Mouse (Mus musculus): ENCODE measurements around the gene Gsdmc4. TPM values are rescaled to one million over a fixed set of nuclear protein-coding genes. Genes with fewer than 3 reads are reported as not detected.
"Not testable (repeated sequence)": the region's sequence is repeated elsewhere in the genome, so short reads cannot be mapped to it uniquely, and the experiment has no call there.

Gsdmc4 gene
- polyA plus RNA-seq (2015; fragmentation: Nextera tagmentation; extraction: Ambion mirVana) = 0.09 TPM in 1 of 2 replicates, not detected in the other

DNA sequence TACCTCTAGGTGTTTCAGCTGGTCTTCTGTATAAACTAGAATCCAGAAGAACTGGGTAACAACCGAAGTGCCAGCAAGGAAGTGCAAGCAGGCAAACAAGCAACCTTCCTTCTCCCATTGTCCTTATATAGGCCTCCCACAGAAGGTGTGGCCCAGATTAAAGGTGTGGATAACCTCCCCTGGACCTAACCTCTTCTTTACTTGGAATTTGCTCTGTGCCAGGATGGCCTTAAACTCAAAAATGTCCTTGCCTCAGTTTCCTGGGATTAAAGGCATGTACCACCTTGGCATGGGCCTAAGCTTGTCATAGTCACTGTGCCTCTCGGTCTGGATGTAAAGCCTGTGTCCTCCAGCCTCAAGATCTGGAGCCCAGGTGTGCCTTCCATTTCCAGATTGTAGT lies at the start of gene Gsdmc4:
Gene Gsdmc4, minus strand, starts transcription at position 101 of the 400 bp plus-strand sequence.
- not testable (repeated sequence) for H3K4me1 ChIP-seq; H3K9ac ChIP-seq; H3K4me3 ChIP-seq; H3K27me3 ChIP-seq (replicated peaks); H3K4me2 ChIP-seq; H3K36me3 ChIP-seq; ATAC-seq (ENCODE audit: extremely low read depth, insufficient number of reproducible peaks, low FRiP score, low TSS enrichment); H3K27ac ChIP-seq (replicated peaks); H3K9me3 ChIP-seq
- 87% methylated on average over 2 of the region's 2 CpGs for WGBS

DNA sequence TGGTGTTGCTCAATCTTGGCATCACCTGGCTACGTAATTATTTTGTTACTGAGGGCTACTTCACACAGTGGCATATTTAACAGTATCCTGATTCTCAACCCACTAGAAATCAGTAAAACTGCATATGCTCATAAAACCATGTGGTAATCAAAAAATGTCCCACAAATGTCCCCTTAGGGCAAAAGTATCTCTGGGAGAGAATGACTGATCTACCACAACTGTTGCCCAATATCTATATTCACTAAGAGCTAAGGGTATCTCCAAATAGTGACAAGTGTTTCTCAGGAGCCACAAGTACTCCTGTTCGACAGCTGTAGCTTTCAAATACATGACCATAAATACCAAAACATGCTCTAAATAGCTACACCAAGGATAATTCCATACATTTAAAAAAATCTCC lies 48.4 kb upstream of the Gsdmc4 start:
- Histone ChIP-seq H3K4me1 (peaks cover 25% of the 10 kb centered on the region), H3K27ac (replicated peaks) (no peak overlapping the region), H3K36me3 (0 out of 2 replicates have a peak, but pooled peaks cover 2% of the 10 kb centered on the region), H3K9ac (no peak overlapping the region), H3K4me2 (no peak overlapping the region), H3K27me3 (replicated peaks) (no peaks in the 10 kb centered on the region), H3K9me3 (no peaks in the 10 kb centered on the region), H3K4me3 (no peak overlapping the region)
- WGBS = 81% methylated on average over 2 of the region's 2 CpGs
- ATAC-seq (ENCODE audit: extremely low read depth, insufficient number of reproducible peaks, low FRiP score, low TSS enrichment) = no peak

DNA sequence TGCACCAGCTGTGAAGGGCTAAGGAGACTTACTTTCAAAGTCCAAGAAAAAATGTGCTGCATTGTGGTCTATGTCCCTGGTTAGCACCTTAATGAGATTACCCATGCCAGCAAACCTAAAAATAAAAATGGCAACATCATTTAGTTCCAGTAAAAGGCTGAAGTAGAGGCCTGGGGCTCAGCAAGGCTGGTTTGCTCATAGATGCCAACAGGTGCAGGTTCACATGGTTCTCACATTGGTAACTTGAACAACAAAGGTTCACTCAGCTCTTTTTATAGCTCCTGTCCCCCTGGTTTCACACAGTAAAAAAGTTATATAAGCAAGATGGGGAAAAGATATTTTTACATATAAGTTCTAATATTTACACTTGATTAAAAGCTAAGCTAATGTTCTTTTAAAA lies 45.5 kb upstream of the Gsdmc4 start:
- H3K36me3 ChIP-seq = 0 out of 2 replicates have a peak, but pooled peaks cover 2% of the 10 kb centered on the region
- ATAC-seq (ENCODE audit: extremely low read depth, insufficient number of reproducible peaks, low FRiP score, low TSS enrichment) = no peak
- no peaks in the 10 kb centered on the region for H3K27me3 ChIP-seq (replicated peaks)
- no peaks in the 10 kb centered on the region for H3K9me3 ChIP-seq
- no peak overlapping the region for H3K4me2 ChIP-seq
- no peak overlapping the region for H3K4me3 ChIP-seq
- H3K27ac ChIP-seq (replicated peaks) = no peak overlapping the region
- no peak overlapping the region for H3K9ac ChIP-seq
- peaks cover 18% of the 10 kb centered on the region for H3K4me1 ChIP-seq

DNA sequence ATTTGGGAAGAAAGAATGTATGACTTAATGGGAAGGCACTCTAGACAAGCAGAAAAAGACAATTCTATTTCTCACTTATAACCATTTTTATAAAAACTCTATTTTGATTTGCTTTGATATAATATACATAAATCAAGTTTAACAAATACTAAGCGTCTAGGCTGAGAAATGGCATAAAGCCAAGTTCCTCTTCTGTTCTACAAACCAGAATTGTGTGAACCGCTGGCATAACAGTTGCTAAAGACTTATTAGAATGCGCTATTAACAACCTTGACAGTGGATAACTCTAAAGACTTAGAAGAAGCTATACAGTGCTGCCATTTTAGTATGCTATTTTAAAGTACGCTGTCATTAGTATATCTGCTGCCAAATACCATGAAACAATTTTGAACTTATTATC lies 41.2 kb upstream of the Gsdmc4 start:
- ATAC-seq (ENCODE audit: extremely low read depth, insufficient number of reproducible peaks, low FRiP score, low TSS enrichment) = no peak
- Histone ChIP-seq H3K27ac (replicated peaks) (no peak overlapping the region), H3K4me1 (peaks cover 2% of the 10 kb centered on the region; the same call in 1 of the 2 replicates), H3K4me3 (no peak overlapping the region), H3K4me2 (no peak overlapping the region), H3K27me3 (replicated peaks) (no peaks in the 10 kb centered on the region), H3K9ac (no peak overlapping the region), H3K36me3 (peaks cover 6% of the 10 kb centered on the region; the same call in 1 of the 2 replicates), H3K9me3 (no peaks in the 10 kb centered on the region)
- WGBS = 83% methylated on average over 4 of the region's 4 CpGs

DNA sequence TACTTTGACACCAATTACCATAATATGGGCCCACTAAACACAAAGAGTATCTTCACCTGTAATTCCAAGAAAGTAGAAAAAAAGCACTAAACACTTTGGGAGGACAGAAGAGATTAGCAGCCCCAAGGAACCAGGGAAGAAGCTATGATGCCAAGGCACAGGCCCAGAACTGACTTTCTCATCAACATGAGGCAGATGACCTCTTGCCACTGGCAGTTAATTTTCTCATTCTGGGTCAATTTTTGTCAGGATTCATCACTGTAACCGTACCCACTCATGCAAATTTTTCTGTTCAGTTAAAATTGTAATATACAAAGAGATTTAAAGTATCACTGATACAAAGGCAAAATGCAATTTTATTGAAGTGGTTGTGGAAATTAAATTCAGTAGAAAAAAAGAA lies 29.1 kb upstream of the Gsdmc4 start:
- Histone ChIP-seq H3K9me3 (no peaks in the 10 kb centered on the region), H3K27ac (replicated peaks) (no peak overlapping the region), H3K27me3 (replicated peaks) (no peaks in the 10 kb centered on the region), H3K9ac (no peak overlapping the region), H3K4me1 (no peaks in the 10 kb centered on the region), H3K4me2 (no peak overlapping the region), H3K36me3 (peaks cover 62% of the 10 kb centered on the region), H3K4me3 (no peak overlapping the region)
- 96% methylated on average over 1 of the region's 1 CpGs for WGBS
- ATAC-seq (ENCODE audit: extremely low read depth, insufficient number of reproducible peaks, low FRiP score, low TSS enrichment) = no peak

DNA sequence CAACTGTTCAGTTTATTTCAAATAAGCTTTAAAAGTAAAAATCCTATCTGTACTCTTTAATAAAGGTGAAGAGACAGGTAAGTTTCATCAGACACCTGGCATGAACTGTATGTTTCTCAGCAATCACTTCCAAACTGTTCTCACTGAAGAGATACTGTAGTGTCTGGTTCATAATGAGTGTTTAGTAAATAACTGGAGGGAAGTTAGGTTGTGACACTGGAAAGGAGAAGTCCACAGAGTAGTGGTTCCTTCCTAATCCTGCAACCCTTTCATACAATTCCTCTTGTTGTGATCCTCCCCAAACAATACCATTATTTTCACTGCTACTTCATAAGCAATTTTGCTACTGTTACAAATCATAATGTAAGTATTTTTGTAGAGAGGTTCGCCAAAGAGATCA lies 20.6 kb upstream of the Gsdmc4 start:
- peaks cover 73% of the 10 kb centered on the region for H3K36me3 ChIP-seq
- peaks cover 4% of the 10 kb centered on the region; the same call in 1 of the 2 replicates for H3K4me1 ChIP-seq
- ATAC-seq (ENCODE audit: extremely low read depth, insufficient number of reproducible peaks, low FRiP score, low TSS enrichment) = no peak
- no peak overlapping the region for H3K9ac ChIP-seq
- no peaks in the 10 kb centered on the region for H3K9me3 ChIP-seq
- H3K4me2 ChIP-seq = no peak overlapping the region
- no peaks in the 10 kb centered on the region for H3K27me3 ChIP-seq (replicated peaks)
- 84% methylated on average over 1 of the region's 1 CpGs for WGBS
- H3K4me3 ChIP-seq = no peak overlapping the region
- H3K27ac ChIP-seq (replicated peaks) = no peak overlapping the region

DNA sequence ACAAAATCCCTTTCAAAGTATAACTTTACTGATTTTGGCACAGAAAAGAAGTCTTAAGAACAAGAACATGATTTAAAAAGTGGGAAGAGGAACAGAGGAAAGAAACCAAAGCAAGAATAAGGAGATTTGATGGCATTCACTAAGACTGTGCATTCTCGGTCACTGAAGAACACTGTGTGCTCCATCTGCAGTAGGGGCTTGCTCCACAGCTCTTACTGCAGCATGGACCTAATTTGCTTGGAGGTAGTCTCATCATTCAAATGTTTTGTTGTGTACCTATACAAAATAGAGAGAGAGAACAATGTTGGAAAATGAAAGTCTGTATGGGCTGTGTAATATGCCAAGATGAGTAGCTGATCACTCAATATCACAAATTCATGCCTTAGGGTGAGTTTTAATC lies 19.3 kb upstream of the Gsdmc4 start:
- H3K4me1 ChIP-seq = peaks cover 4% of the 10 kb centered on the region; the same call in 1 of the 2 replicates
- H3K36me3 ChIP-seq = peaks cover 70% of the 10 kb centered on the region
- 91% methylated on average over 1 of the region's 1 CpGs for WGBS
- H3K4me2 ChIP-seq = no peak overlapping the region
- H3K9me3 ChIP-seq = no peaks in the 10 kb centered on the region
- no peaks in the 10 kb centered on the region for H3K27me3 ChIP-seq (replicated peaks)
- H3K27ac ChIP-seq (replicated peaks) = no peak overlapping the region
- no peak overlapping the region for H3K4me3 ChIP-seq
- no peak for ATAC-seq (ENCODE audit: extremely low read depth, insufficient number of reproducible peaks, low FRiP score, low TSS enrichment)
- H3K9ac ChIP-seq = no peak overlapping the region

DNA sequence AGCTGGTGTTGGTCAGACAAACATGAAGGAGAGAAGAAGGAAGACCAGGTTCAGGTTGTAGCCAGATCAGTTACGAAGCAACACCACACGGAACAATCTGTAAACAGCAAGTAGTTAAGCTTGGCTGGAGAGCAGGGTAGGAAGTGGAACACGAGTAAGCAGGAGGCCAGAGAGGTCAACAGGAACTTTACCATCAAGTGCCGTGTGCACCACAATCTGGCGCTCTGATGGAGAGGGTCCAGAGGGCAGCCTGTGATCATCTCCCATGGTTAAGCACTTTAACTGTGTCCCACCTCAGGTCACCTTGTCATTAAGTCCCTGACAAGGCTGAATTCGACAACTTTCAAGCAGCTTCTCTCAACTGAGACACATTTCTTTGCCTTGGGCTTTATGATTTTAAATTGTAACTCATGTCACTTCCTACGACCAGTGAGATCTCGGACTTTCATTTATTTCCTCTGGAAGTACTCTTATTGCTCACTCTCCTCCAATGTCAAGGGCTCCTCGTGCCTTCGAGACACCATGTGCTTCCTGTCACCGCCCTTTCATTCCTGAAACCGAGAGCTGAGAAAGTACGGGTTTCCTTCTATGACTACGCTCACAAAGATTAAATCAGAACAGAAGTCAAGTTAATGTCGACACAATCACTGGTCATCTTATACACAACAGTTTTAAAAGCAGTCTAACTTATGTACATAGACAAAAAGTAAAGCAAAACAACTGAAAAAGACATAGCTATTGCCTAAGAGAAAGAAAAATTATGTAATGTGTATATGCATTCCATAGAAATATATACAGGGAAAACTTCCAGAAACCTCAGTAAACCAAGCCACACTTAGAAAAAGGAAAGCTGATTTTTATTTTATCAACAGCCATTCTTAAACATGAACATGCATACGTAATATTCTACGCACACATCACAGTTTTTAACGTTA lies 18.3 kb upstream of the Gsdmc4 start:
- H3K9ac ChIP-seq = no peak overlapping the region
- no peaks in the 10 kb centered on the region for H3K9me3 ChIP-seq
- H3K36me3 ChIP-seq = peaks cover 64% of the 10 kb centered on the region
- peaks cover 4% of the 10 kb centered on the region; the same call in 1 of the 2 replicates for H3K4me1 ChIP-seq
- 82% methylated on average over 18 of the region's 18 CpGs for WGBS
- H3K27me3 ChIP-seq (replicated peaks) = no peaks in the 10 kb centered on the region
- H3K4me2 ChIP-seq = no peak overlapping the region
- no peak overlapping the region for H3K27ac ChIP-seq (replicated peaks)
- H3K4me3 ChIP-seq = no peak overlapping the region
- ATAC-seq (ENCODE audit: extremely low read depth, insufficient number of reproducible peaks, low FRiP score, low TSS enrichment) = no peak

DNA sequence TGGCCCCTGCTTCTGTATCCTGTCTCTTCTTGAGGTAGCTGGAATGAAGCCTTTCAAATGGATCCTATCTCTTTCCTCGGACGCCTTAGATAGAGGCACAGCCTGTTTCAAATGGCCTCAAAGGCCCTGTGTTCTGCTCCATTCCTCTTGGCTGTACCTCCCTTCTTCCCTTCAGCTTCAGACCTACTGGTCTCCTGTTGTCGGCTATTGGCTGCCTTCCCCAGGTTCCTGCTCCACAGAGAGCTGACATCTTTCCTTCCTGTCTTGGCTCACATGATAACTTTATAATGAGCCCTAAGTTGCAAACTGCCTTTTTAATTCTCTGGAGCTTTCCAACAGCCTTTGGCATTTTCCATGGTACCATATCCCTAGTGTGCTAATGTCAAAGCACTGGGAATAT lies 14.1 kb upstream of the Gsdmc4 start:
- Histone ChIP-seq H3K9me3 (no peaks in the 10 kb centered on the region), H3K27ac (replicated peaks) (no peak overlapping the region), H3K36me3 (peaks cover 35% of the 10 kb centered on the region), H3K4me1 (no peaks in the 10 kb centered on the region), H3K4me2 (no peak overlapping the region), H3K9ac (no peak overlapping the region), H3K27me3 (replicated peaks) (no peaks in the 10 kb centered on the region), H3K4me3 (no peak overlapping the region)
- 62% methylated on average over 3 of the region's 3 CpGs for WGBS
- no peak for ATAC-seq (ENCODE audit: extremely low read depth, insufficient number of reproducible peaks, low FRiP score, low TSS enrichment)

DNA sequence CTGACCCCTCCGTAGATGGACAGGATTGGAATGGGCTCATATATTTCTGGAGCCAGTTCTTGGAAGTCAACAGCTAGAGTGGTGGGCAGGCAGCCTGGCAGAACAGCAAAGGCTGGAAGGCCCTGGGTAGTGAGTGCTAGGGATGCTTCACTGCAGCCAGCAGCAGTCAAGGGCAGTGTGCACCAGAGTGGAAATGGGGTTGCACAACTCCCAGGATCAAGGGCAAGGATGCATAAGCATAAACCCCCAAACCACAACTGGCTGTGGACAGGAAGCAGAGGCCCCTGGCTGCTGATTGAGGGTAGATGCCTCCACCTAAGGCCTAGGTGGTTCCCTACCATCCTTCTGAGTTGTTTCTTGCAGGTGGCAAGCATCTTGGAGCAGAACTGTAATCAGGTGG lies 12.4 kb upstream of the Gsdmc4 start:
- Histone ChIP-seq H3K27me3 (replicated peaks) (no peaks in the 10 kb centered on the region), H3K9ac (no peak overlapping the region), H3K27ac (replicated peaks) (no peak overlapping the region), H3K4me1 (no peaks in the 10 kb centered on the region), H3K9me3 (no peaks in the 10 kb centered on the region), H3K4me2 (no peak overlapping the region), H3K4me3 (no peak overlapping the region), H3K36me3 (peaks cover 22% of the 10 kb centered on the region)
- no peak for ATAC-seq (ENCODE audit: extremely low read depth, insufficient number of reproducible peaks, low FRiP score, low TSS enrichment)
- 86% methylated on average over 1 of the region's 1 CpGs for WGBS

DNA sequence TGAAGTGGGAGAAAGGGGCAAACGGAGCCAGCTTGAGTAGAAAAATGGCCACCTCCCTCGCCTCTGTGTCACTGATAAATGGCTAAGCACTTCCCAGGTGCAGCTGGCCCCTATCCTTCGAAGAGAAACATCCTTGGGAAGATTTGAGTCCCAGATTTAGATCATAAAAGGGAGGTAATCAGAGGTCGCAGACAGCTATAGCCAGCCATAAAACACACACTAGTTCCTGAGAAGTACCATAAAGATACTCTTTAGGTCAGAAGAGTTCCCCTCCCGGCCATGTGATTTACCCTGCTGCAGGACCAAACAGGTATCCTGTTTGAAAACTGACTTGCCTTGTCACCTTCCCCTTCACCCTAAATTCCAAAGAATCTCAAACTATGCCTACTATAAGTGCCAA lies 9.5 kb upstream of the Gsdmc4 start:
- not testable (repeated sequence) for H3K9ac ChIP-seq; ATAC-seq (ENCODE audit: extremely low read depth, insufficient number of reproducible peaks, low FRiP score, low TSS enrichment); H3K9me3 ChIP-seq; H3K4me2 ChIP-seq; H3K27ac ChIP-seq (replicated peaks); H3K27me3 ChIP-seq (replicated peaks); H3K36me3 ChIP-seq; H3K4me1 ChIP-seq; H3K4me3 ChIP-seq
- WGBS = 62% methylated on average over 3 of the region's 5 CpGs

DNA sequence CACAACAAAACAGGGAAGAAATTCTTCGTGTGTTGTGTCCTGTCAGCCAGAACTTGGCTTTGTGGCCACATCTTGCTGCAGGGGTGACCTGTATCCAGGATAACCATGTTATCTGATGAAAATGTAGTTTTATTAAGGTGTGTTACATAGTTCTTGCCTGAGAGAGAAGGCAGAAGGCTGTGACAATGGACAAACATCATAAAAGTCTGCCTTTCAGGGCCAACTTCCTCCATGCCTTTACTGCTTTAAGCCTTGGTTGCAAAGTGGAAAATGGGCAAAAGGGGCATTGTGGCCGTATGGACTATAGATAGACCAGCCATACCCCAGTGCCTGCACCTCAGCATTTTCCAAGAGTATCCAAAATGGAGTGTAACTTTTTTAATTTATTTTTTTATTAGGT lies 7.6 kb upstream of the Gsdmc4 start:
- ATAC-seq (ENCODE audit: extremely low read depth, insufficient number of reproducible peaks, low FRiP score, low TSS enrichment); H3K4me2 ChIP-seq; H3K9ac ChIP-seq; H3K27me3 ChIP-seq (replicated peaks); H3K36me3 ChIP-seq; H3K4me1 ChIP-seq; H3K27ac ChIP-seq (replicated peaks); H3K4me3 ChIP-seq; H3K9me3 ChIP-seq: not testable (repeated sequence)
- 56% methylated on average over 1 of the region's 2 CpGs for WGBS
